Mouse (Mus musculus) v-Abl transformed pro-B cells (cell line): ENCODE data around the gene Tex48.

Experiments
- in situ Hi-C, 2 experiments: fragments of 400-800 bp; cut with MboI; formaldehyde crosslinking; loops; one replicate each; pipeline ENCODE4 v1.15.1; 2025; ENCODE audit not compliant: unreplicated experiment in 2 of 2

The Tex48 gene

DNA sequence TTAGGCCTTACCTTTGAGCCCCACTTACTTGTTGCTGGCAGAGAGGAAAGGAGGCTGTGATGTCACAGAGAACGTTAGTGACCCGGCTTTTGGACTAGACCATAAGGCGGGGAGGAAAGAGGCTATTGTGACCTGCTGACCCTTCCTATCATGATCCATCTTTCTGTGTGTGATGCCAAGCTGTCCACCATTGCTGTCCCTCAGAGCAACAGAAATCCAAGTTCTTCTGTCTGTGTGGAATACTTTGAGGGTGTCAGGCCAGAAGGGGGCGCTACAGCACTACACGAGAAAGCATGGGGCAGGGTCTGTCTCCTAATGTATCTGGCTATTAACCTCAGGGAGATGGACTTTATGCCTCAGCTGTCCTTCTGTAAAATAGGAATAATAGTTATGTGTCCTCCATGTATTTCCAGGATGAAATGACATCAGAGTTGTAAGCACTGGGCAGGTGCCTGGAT lies at the start of gene Tex48:
Gene Tex48 (minus strand): TSS at position 51 of the 458 bp plus-strand sequence.
- in situ Hi-C loops, result loop anchor here in 1 of 2 experiments (10.0 kb wide), 1 partner anchor 322 kb away; no protein-coding TSS in a partner anchor

DNA sequence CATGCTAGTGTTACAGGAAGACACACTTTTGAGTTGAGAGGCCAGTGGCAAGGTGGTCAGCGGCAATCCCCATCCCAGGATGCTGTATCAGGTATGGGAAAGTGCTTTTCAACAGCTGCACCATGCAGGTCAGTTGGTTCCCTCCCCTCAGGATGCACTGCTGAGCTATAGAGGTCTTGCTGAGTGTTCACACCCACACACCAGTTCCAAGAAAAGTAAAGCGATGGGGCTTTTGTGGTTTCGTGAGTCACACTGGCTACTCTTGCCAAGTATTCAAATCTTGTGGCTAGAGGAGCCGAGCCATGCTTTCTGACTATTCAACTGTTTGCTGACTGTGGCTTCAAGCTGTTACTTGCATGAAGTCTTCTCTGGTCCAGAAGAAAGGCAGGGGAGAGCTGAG lies 46.0 kb upstream of the Tex48 start:
- in situ Hi-C loops, result no loop called here

DNA sequence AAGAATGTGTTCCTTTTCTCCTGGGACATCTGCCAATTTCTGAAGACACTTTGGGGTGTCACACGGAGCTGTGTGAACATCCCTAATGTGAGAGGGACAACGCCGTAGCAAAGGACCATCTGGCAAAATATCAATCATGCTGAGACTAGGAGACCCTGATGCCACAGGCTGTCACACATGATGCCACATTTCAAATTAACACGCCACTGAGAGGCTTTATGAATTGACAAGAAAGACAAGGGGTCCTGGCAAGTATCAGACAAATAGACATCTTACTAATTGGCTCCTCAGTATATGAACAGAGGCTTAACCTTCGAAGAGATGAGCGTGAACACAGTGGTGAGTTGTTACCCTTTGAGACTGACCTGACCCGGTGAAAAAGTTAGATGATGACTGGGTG lies 43.5 kb upstream of the Tex48 start:
- in situ Hi-C loops, result no loop called here

DNA sequence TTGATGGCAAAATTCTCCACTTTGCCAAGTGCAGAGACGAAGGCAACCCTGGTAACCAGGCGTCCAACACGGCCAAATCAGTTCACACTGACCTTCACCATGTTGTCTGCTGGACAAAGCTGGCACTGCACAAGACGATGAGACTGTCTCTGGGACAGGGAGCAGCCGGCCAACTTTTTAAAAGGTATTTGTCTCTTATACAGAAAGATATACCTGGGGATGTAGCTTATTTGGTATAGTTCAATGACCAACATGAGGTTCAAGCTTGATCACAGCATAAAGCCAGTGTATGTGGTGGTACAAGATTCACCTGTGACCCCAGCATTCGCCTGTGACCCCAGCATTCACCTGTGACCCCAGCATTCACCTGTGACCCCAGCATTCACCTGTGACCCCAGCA lies 41.1 kb upstream of the Tex48 start, which contains the start of gene Gm11214:
Gene Gm11214 (minus strand): TSS at position 101 of the 400 bp plus-strand sequence.
- in situ Hi-C loops, result no loop called here

DNA sequence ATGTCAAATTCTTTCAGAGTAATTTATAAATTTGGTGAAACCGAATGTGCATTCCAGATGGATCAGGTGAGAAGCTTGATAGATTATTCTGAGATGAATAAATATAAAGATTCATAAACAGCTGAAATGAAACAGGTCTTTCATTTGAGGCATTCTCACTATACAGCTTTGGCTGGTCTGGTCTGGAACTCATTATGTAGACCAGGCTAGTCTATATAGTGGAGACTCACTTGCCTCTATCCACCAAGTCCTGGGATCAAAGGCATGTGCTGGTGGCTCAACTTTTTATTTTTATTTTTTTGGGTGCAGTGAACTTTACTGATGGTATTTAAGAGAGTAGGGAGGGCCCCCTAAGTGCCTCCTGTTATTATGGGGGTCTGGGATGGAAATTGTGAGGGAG lies 39.6 kb upstream of the Tex48 start:
- in situ Hi-C loops, result no loop called here

DNA sequence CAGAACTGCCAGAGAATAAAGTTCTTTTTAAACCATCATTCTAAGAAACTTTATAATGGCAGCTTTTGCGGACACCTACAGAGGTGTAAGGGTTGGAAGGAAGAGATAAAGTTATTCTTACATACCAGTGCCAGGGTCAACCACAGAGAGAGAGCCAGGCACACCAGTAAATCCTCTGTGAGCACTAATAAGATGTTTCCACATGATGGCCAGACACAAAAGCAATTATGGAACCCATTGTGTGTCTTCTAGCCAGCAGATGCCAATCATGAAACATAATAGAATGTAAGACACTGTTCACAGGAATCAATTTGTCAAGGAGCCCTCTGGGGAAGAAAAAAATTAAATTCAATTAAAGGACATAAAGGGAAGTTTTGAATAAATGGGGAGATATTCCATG lies 39.2 kb upstream of the Tex48 start:
- in situ Hi-C loops, result no loop called here

DNA sequence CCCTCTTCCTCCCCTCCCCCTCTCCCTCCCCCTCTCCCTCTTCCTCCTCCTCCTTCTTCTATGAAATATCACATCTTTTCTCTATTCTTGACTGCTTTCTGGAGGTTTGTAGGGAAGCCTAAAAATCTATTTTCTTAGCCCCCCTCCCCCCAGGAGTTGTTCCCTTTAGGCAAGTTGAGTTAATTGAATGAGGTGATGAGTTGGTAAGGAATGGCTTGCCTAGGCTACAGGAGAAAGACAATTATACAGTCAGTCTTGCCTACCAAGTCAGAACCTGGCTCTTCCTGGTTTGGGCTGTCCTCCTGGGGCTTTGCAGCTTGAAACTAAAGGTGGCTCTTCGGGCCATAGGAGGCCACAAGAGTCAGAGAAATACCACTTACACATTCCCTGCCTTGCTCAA lies 37.5 kb upstream of the Tex48 start:
- in situ Hi-C loops, result no loop called here

DNA sequence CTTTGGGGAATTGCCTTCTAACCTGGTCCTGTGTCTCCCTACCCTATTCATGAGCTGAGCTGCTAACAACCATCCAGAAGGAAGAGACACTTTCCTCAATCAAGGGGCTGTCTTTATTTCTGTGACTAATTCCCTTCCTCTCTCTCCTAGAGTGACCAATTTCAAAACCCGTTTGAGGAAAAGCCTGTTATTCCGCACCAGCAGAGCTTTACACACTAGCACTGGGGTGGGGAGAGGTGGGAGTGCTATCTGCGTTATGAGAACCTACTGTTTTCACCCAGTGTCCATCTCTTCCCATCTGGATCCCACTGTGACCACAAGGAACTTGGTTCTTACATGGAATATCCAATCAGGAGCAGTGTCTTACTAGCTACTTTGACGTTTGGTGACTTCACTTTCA lies 36.9 kb upstream of the Tex48 start:
- in situ Hi-C loops, result no loop called here

DNA sequence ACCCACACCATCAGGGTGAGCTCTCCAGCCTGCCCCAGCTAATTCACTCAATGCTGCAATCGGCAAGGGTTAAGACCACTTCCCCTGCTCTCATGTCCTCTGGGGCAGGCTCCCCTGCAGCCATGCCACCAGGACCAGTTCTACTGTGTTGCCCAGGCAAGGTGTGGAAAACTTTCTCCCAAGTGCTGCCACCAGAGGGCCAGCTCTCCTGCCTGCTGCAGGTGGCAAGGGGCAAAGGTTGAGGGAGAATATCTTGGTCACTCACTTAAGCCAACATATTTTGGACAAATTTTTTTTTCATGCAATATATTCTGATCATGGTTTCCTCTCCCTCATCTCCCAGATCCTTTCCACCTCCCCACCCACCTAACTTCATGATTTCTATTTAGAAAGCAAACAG lies 32.2 kb upstream of the Tex48 start:
- in situ Hi-C loops, result no loop called here

DNA sequence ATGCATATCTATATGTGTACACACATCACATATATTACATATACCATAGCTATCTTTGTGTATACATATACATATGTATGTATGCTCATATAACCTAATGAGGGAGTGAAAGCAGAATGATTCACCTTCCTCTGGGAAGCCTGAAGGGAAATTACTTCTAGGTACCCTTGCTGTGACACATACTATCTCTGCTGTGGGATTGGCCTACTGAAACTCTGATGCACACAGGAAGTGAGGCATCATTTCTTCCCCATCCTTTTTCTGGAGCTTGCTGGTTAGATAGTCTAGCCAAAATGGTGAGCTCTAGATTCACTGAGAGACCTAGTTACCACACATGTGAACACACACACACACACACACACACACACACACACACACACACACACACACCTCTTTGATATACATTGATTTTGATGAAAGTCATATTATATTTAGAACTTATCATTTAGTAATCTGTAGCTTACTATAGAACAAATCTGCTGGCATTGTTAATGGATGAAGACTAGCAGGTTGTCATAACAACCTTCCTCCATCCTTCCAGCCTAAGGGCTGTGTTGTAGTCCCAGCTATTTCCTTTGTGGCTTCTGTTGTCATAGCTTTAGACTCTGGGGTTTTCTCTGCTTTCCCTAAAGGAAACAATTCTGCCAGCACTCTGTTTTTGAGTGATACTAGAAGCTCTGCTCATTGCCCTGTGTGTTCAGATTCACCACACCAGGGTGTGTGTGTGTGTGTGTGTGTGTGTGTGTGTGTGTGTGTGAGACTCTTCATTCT lies 21.9 kb upstream of the Tex48 start:
- in situ Hi-C loops, result no loop called here

DNA sequence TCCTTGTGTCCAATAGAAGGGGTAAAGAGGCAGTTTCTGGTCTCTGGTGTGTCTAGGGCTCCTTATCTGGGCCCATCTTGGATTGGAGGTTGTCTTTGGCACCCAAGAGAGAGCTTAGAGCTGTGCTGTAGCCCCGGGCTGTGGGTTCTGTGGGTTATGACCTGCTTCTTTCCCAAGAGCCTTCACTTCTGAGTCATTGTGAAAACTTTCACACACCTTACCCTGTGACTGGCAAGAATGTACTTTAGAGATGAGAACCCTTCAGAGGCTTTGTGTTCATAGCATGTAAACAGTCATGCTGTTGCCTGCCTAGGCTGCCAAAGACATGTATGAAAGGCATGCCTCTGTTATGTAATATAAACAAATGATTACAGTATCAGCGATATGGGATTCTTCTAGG lies 17.6 kb upstream of the Tex48 start:
- in situ Hi-C loops, result no loop called here

DNA sequence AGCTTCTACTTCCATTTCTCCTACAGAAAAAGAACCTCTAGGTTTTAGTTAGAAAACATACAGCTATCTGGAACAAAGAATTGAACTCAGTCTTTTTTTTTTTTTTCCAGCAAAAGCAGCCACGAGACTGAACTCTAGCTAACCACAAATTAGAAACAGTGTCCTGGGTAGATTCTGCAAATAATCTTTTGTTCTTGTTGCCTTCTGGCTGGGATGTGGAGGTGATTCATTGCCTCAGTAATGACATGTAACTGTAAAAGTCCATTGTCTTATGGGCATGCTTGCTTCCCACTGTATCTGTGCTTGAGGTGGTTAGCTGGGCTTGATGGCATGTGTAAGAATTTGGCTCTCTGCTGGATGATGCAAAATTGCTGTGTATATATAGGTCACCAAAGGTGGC lies 16.4 kb upstream of the Tex48 start:
- in situ Hi-C loops, result no loop called here

DNA sequence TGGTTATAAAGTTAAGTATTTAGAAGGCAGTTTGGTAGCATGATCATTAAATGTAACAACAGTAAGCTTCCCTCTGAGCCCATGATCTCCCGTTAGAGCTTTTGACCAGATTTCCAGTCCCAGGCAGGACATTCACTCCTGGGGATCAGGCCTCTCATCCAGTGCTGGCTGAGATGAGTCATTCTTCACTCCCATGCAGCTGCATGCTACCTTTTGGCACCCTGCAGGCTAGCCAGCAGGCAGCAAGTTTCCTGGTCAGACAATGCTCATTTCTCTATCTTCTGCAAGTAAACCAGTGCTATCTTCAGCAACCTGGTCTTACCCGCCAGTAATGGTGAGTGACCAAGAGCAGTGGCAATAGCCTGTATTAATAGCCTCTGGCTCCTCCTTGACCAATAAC lies 11.0 kb upstream of the Tex48 start:
- in situ Hi-C loops, result no loop called here

DNA sequence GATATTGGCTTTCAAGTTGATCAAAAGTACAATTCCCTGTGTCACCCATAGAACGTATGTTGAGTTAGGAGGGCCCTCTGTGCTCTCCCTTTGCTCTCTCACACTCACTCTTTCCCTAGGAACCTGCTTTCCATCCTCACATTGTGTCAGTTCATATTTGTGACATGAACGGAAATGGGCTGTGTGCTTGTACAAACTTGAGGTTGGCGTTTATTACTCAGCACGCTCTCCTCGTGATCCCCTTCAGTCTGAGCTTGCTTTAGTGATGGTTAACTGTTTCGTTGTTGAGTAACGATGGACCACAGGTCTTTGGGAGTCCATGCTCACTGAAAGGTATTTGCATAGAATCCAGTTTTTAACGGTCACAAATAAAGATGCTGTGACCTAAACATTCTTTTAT lies 4.9 kb upstream of the Tex48 start:
- in situ Hi-C loops, result loop anchor here in 1 of 2 experiments (10.0 kb wide), 1 partner anchor 318 kb away; no protein-coding TSS in a partner anchor

DNA sequence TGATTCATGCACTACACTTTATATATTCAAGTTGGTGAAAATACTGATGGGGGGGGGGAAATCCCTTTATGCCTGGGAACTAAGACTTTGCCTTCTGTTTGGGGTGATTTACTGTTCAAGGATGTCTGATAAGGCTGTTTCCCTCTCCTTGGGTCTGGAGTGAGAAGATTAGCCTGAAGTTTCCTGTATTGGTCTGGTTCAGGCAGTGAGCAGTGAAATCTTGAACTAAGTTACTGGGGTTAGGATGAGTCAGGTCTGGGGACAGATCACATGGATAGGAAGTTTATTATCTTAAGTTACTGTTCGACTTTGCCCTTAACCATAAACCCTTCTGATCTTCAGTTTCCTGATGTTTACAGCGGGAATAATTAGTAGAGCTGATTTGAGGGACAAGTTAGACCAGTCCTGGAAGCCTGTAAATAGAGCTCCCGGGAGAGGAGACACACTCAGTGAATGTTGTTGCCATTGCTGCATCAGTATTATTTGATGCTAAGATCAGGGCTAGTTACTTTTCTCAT lies 3.4 kb upstream of the Tex48 start:
- in situ Hi-C loops, result loop anchor here in 1 of 2 experiments (10.0 kb wide), 1 partner anchor 319 kb away; no protein-coding TSS in a partner anchor

DNA sequence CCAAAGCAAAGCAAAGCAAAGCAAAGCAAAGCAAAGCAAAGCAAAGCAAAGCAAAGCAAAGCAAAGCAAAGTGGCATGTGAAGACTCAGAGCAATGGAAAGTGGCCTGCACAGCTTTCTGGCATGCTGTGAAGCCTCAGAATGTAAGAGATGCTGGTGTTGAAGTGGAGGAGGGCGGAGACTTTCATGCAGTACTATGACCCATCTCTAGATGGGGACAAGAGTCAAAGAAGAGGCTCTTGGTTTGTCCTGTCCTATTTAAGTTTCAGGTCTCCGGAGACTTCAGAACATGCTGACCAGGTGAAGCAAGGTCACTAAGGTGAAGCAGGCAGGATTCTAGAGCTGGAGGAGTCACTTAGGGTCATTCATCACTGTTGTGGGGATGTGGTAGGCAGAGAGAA lies 367 bp downstream of the Tex48 start:
- in situ Hi-C loops, result loop anchor here in 1 of 2 experiments (10.0 kb wide), 1 partner anchor 323 kb away; no protein-coding TSS in a partner anchor

DNA sequence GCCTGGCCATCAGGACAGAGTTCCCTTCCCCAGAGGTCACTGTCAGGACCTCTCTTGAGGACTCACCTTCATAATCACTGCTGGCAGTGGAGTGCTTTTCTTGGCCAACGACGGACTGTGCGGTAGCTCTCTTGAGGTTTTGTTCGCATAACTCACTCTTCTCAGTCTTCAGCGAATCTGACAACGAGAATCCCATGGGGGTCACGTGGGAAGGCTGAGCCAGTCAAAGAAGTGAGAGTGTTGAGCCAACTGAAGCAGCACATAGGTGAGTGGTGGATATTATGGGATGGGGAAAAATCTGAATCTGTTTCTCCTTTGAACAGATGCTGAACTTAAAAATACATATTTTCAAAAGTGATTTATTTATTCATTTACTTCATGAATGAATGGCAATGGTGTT lies 13.8 kb downstream of the Tex48 start:
- in situ Hi-C loops, result no loop called here

DNA sequence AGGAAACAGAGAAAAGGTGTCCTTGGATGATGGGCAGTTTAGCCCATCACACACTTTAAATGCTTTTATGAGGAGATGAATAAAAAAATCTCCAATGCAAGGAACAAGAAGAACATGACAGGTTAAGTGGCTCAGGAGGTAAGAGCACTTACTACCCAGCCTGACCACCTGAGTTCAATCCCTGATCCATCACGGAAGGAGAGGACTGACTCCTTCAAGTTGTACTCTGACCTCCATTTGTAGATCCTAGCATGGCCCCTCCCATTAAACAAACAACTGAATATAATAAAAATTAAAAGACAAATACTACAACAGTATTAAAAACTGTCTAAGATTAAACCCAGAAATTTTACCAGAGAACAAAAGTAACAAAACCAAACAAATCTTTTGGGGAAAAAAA lies 16.3 kb downstream of the Tex48 start:
- in situ Hi-C loops, result no loop called here

DNA sequence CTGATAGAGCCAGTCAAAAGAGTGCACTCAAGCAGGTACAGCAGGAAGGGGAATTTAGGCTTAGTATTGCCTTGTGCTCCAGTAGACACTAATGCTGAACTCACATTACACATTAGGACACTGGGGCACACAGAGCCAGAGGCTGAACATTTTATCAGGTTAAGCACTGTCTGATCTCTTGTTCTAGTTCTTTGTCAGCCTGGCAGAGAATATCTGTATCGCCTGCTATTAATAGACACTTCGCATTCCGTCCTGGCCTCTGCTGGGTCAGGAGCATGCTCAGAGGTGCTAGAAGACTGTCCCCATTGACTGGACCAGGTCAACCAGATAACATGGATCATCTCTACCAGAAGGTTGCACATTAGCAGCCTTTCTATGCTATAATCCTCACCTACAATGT lies 16.7 kb downstream of the Tex48 start:
- in situ Hi-C loops, result no loop called here

DNA sequence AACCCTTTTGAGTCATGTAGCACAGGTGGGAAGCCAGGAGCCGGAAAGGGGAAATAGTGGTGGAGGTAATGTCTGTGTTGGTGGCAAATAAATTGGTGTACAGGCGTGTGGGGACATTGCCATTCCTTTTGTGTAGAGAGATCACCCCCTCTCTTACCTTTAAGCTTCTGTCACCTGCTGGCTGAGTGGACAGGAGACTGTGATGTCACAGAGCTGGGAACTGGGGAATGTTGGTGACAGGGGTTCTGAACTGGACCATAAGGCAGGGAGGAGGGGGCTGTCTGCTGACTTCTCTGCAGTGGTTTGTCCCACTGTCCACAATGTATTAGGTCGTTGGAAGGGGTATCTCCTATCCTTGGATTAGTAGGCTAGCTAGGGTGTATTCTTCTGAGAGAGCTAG lies 17.3 kb downstream of the Tex48 start, which contains the start of gene Gm11213:
Gene Gm11213 (minus strand): TSS at position 317 of the 400 bp plus-strand sequence.
- in situ Hi-C loops, result no loop called here

DNA sequence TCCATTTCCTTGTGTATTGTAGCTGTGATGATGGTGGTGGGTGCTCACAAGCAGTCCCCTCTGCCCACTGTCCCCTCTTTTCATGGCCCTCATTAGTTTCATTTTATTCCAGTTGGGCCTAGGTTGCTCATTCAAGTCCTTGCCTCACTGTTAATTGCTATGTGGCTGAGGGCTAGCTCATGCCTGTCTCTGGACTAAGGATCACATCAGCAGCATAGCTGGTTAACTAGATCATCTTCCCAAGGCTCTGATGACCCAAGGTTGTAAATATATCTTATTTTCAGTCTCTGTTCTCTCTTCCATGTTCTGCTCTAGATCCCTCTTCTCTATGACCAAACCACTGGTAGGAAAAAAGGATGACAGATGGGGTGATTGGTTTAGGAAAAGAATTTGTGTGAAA lies 21.0 kb downstream of the Tex48 start:
- in situ Hi-C loops, result no loop called here

DNA sequence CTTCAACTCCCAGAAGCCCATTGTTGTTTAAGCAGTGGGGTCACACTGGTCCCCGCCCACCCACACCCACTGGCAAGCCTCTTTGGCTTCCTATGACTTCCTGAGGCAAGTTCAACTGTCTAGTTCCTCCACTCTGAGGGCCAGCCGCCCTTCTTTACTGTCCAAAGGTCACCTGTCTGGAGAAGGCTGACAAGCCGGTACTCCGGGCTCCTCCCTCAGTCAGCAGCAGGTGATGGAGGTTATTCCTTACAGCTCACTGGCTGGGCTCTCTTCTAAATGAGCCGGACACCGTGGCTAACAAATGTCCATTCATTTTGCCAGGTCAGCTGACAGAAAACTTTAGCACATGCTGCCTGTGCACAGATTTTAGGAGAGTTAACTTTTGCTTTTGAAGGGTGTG lies 21.4 kb downstream of the Tex48 start:
- in situ Hi-C loops, result no loop called here
